Mouse (Mus musculus): ENCODE results near the gene Ddah2. TPM values are rescaled to one million over a fixed set of nuclear protein-coding genes. Genes with fewer than 3 reads are reported as not detected.

Ddah2 gene
- total and polyA plus RNA-seq, 3 experiments = 8.6 to 11.1 TPM; not detected in 1

- TF ChIP-seq MAFK (IDR thresholded peaks at IDR 0.05; ENCODE audit: borderline replicate concordance, low read depth, low read length) = no peak
- no peak for TF ChIP-seq JUND (IDR thresholded peaks at IDR 0.05; ENCODE audit: low read depth, low read length)
- no peak for TF ChIP-seq TAL1 (IDR thresholded peaks at IDR 0.05; ENCODE audit: low read length)
- TF ChIP-seq NELFE (IDR thresholded peaks at IDR 0.05; ENCODE audit: low read depth, low read length) = peak; percentile 56; the same call in 1 of the 2 replicates
- TF ChIP-seq POLR2A (IDR thresholded peaks at IDR 0.05; ENCODE audit: control insufficient read depth in 1 of 2, insufficient read depth in 1 of 2, low read depth in 1 of 2, low read length in 2 of 2, poor library complexity in 1 of 2) = peak; percentile 43 to 67; a peak in 3 of 4 replicates
- 0 out of 2 replicates have a peak, but pooled peaks have one; percentile 38 for TF ChIP-seq MAZ (IDR thresholded peaks at IDR 0.05; ENCODE audit: low read depth, low read length)
- 0 out of 2 replicates have a peak, but pooled peaks have one; percentile 1 for TF ChIP-seq ELF1 (IDR thresholded peaks at IDR 0.05; ENCODE audit: low read depth, low read length)
- no peak for TF ChIP-seq NRF1 (IDR thresholded peaks at IDR 0.05; ENCODE audit: insufficient read depth, low read depth, low read length, poor library complexity, severe bottlenecking)
- TF ChIP-seq MAX (IDR thresholded peaks at IDR 0.05; ENCODE audit: low read length) = no peak; the same call in none of the 2 replicates
- peak; percentile 66; the same call in 1 of the 2 replicates for TF ChIP-seq ZMIZ1 (IDR thresholded peaks at IDR 0.05; ENCODE audit: low read depth, low read length)
- TF ChIP-seq POLR2AphosphoS5 (IDR thresholded peaks at IDR 0.05; ENCODE audit: borderline replicate concordance, low read depth, low read length) = no peak
- TF ChIP-seq GATA1 (IDR thresholded peaks at IDR 0.05; ENCODE audit: low read depth, low read length) = no peak
- no peak for TF ChIP-seq TBP (IDR thresholded peaks at IDR 0.05; ENCODE audit: low read depth, low read length)
Measured at GRCm38 (mm10) chr17:35045807-35046680, 12.8 kb upstream of the Ddah2 start (continued).

- peaks cover 7 to 39% of the 10 kb centered on the region in 2 experiments for H3K4me1 ChIP-seq (ENCODE audit: control insufficient read depth in 1 of 2, insufficient read depth in 2 of 2, low read length in 2 of 2)
- H3K27ac ChIP-seq (ENCODE audit: control insufficient read depth, low read depth, low read length) = peak within 1 kb of the TSS; percentile 98
- TF ChIP-seq HCFC1 (IDR thresholded peaks at IDR 0.05; ENCODE audit: low read depth, low read length) (peak; percentile 46; the same call in 1 of the 2 replicates), E2F4 (IDR thresholded peaks at IDR 0.05; ENCODE audit: borderline replicate concordance, low read depth, low read length) (peak; percentile 97; the same call in 1 of the 2 replicates), MYB (IDR thresholded peaks at IDR 0.05; ENCODE audit: low read depth, low read length) (no peak), POLR2AphosphoS5 (IDR thresholded peaks at IDR 0.05; ENCODE audit: borderline replicate concordance, low read depth, low read length) (no peak), ZMIZ1 (IDR thresholded peaks at IDR 0.05; ENCODE audit: low read depth, low read length) (0 out of 2 replicates have a peak, but pooled peaks have one; percentile 24), RCOR1 (IDR thresholded peaks at IDR 0.05; ENCODE audit: low read depth, low read length) (peak; percentile 33), ETS1 (IDR thresholded peaks at IDR 0.05; ENCODE audit: low read depth, low read length) (peak; percentile 35; the same call in 1 of the 2 replicates), CHD1 (IDR thresholded peaks at IDR 0.05; ENCODE audit: low read depth, low read length) (no peak), MEF2A (IDR thresholded peaks at IDR 0.05; ENCODE audit: extremely low read depth, insufficient replicate concordance, low read depth, low read length, poor library complexity, severe bottlenecking) (no peak), NRF1 (IDR thresholded peaks at IDR 0.05; ENCODE audit: insufficient read depth, low read depth, low read length, poor library complexity, severe bottlenecking) (0 out of 2 replicates have a peak, but pooled peaks have one; percentile 13), RAD21 (IDR thresholded peaks at IDR 0.05; ENCODE audit: low read depth, low read length) (no peak), GATA1 (IDR thresholded peaks at IDR 0.05; ENCODE audit: low read depth, low read length) (0 out of 2 replicates have a peak, but pooled peaks have one; percentile 36), TAL1 (IDR thresholded peaks at IDR 0.05; ENCODE audit: low read length) (peak; percentile 8; the same call in 1 of the 2 replicates), POLR2AphosphoS2 (IDR thresholded peaks at IDR 0.05; ENCODE audit: low read length) (no peak), EP300 (IDR thresholded peaks at IDR 0.05; ENCODE audit: low read depth in 1 of 2, low read length in 2 of 2) (peak; percentile 47 to 53; a peak in 2 of 4 replicates), MYC (IDR thresholded peaks at IDR 0.05; ENCODE audit: low read depth, low read length) (no peak), SIN3A (IDR thresholded peaks at IDR 0.05; ENCODE audit: low read length) (peak; percentile 64), TBP (IDR thresholded peaks at IDR 0.05; ENCODE audit: low read depth, low read length) (peak; percentile 66; the same call in 1 of the 2 replicates), TCF12 (IDR thresholded peaks at IDR 0.05; ENCODE audit: low read depth, low read length) (peak; percentile 24; the same call in 1 of the 2 replicates), USF1 (IDR thresholded peaks at IDR 0.05; ENCODE audit: low read depth, low read length) (no peak), POLR2A (IDR thresholded peaks at IDR 0.05; ENCODE audit: control insufficient read depth in 1 of 2, insufficient read depth in 1 of 2, low read depth in 1 of 2, low read length in 2 of 2, poor library complexity in 1 of 2) (peak in 1 of 2 experiments; percentile 56; a peak in 1 of 4 replicates), MXI1 (IDR thresholded peaks at IDR 0.05; ENCODE audit: low read depth, low read length) (peak; percentile 34)
- peak within 1 kb of the TSS; percentile 47 to 53 for H3K4me3 ChIP-seq (ENCODE audit: control insufficient read depth in 1 of 2, insufficient read depth in 1 of 2, low read depth in 2 of 2, low read length in 2 of 2)
- no peaks in the 10 kb centered on the region for H3K9me3 ChIP-seq (replicated peaks; ENCODE audit: insufficient read depth, low read length)
- H3K27me3 ChIP-seq (ENCODE audit: control insufficient read depth in 1 of 2, insufficient read depth in 2 of 2, low read length in 2 of 2) = no peaks in the 10 kb centered on the region
- DNase-seq (ENCODE audit: low read depth, low spot score) = peak; percentile 99
- peak within 1 kb of the TSS; percentile 85 for H3K9ac ChIP-seq (ENCODE audit: control insufficient read depth, low read depth, low read length, poor library complexity, severe bottlenecking)
- peaks cover 18% of the 10 kb centered on the region for H3K79me2 ChIP-seq (ENCODE audit: control insufficient read depth, insufficient read depth, low read length, poor library complexity)
- H3K36me3 ChIP-seq (ENCODE audit: control insufficient read depth in 1 of 2, insufficient read depth in 2 of 2, low read length in 2 of 2) = peaks cover 0 to 28% of the 10 kb centered on the region in 2 experiments; a peak in 2 of 4 replicates
Measured at GRCm38 (mm10) chr17:35046681-35047455, 12.0 kb upstream of the Ddah2 start, which contains the start of gene Msh5. TSS of gene Msh5 (minus strand) at chr17:35046745.

All from MEL (cell line).